Mouse (Mus musculus) hindlimb bud, embryonic 11.5 days (tissue): ENCODE results near the gene Hes2.

Experiments used
- DNase-seq: peaks from one replicate; pipeline ENCODE4 v3.0.0-alpha.2; 2012; ENCODE audit warnings: low read depth, low spot score; ENCODE audit errors: extremely low spot score

Gene Hes2

DNA sequence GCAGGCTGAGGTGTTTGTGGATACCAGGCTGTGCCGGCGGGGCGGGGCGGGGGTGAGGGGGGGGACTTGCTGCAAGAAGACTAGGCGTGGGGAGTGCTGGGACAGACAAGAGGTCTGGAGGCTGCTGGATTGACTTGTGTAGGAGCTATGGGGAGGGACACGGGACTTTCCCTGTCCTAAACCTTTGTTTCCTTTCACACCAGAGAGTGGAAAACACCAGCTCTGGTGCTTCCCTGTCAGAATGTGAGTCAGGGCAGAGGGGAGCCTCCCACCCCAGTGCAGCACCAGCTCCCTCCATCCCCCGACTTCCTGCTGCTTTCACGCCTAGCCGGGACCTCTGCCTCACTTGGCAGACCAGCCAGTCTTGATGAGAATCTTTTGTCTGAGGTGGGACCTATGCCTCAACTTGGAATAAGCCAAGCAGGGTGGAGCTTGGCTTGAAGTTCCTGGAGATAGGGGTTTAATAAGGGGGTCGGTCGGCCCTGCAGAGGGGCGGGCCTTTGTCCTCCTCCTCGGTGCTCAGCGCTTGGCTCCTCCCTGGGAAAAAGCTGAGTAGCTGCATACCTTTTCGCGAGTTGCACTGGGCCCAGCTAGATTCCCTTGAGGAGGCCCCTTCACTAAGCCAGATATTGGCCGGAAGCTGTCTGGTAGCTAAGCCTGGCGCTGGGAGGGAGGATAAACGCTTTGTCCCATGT, 27.0 kb downstream of the Hes2 start:
- no peak for DNase-seq

GRCm38 (mm10) chr4:152186205-152187082, 27.8 kb downstream of the Hes2 start:
- DNase-seq: no peak

DNA sequence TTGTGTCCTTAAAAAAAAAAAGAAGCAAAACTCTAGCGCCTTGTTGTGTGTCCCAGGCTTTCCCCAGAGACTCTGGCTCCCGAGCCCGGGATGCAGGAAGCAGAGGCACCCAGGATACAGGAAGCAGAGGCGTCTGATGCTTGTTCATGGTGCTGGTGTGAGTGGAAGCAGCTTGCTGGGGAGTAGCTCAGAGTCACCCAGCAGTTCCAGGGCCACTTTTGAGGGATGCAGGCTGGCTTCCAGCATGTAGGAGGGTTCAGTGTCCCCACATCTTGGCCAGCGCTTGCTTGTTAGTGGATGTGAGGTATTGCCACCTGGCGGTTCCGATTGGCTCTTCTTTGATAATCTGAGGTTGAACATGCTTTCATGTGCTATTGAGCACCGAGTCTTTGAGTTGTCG, 28.5 kb downstream of the Hes2 start:
- no peak for DNase-seq

DNA sequence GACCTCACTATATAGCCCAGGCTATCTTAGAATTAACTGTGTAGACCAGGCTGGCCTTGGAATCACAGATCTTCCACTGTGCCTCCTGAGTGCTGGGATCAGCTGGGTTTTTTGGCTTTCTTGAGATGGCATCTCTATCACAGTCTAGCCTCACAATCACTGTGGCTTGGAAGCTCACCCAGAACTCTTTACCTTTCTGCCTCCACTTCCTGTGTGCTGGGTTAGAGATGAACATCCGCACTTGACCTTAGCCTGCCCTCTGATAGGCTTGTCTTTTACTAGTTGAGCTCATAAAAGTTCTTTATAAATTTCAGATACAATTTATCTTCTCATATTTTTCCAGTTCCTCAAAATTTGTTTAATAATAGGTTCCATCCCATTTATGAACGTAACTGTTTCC, 30.0 kb downstream of the Hes2 start:
- DNase-seq: no peak

- no peak for DNase-seq
These were observed 30.4 kb downstream of the Hes2 start for GRCm38 (mm10) chr4:152189071-152189470.

DNA sequence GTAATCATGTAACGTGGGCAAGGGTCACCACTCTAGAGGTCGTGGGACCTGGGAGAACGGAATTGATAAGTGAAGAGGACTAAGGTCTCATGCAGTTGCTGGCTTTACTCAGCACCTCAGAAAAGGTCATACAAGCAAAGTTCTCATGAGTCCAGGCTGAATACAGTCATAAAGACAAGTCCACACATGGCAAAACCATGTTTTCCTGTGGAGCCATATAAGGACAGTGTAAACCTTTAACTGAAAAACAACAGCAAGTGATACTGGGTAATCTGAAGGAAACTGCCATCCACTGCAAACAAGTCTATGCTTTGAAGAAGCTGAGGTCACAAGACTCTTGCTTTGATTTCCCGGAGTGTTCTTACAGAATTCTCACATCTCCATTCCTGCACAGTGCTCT, 31.0 kb downstream of the Hes2 start:
- DNase-seq: no peak

GRCm38 (mm10) chr4:152190096-152190653, 31.5 kb downstream of the Hes2 start:
- DNase-seq: no peak

DNA sequence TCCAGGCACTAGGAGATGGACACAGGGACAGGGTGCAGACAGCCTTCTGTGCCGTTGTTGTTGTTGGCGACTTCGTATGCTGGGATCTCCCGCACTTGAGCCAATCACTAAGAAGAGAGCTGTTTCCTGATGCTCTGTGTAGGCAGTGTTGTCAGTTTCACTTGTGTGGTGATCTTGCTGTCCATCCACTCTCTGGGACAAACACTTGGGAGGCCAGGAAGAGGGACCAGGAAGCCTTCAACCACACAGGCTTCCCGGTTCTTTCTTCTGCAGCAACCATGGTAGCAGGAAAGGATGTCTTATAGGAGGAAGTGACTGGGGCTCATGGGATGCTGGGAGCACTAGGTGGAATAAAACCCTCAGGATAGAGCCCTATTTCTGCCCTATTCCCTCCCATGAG, 32.0 kb downstream of the Hes2 start:
- DNase-seq: no peak

GRCm38 (mm10) chr4:152192569-152192968, 33.9 kb downstream of the Hes2 start:
- no peak for DNase-seq

GRCm38 (mm10) chr4:152194476-152195175, 36.0 kb downstream of the Hes2 start:
- no peak for DNase-seq

DNA sequence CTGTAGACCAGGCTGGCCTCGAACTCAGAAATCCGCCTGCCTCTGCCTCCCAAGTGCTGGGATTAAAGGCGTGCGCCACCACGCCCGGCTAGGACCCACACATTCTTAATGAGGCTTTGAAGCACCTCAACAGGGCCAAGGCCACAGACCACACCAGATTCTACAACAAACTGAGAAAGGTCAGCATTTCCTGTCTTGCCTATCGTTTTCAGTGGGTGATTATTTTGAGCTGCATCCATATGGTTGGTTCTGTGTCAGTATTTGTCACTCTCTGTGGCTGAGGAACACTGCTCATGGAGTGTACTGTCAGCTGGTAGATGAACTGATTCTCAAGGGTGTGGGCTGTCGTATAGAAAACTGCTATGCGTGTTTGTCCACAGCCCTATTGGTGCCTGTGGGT, 37.6 kb downstream of the Hes2 start:
- no peak for DNase-seq

GRCm38 (mm10) chr4:152197545-152197944, 38.9 kb downstream of the Hes2 start:
- DNase-seq: no peak

DNA sequence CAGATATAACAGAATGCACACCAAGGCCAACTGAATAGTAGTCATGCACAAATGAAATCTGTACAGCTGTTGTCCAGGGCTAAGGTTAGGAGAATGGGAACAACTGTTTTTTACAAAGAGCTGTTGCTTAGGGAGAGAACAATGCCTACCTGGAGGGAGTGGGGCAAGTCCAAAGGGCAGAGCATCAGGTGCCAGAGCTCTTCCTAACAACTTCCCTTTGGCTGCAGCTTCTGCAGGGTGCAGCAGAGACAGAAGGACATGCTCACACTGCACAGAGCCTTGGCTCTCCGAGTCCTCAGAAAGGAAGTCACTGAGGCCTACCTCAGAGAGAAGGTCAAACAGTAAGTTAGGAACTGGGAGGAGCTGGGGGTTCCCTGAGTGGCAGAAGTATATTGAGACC, 41.0 kb downstream of the Hes2 start:
- no peak for DNase-seq

- DNase-seq: no peak
These were observed 42.8 kb downstream of the Hes2 start for GRCm38 (mm10) chr4:152201492-152201891.

DNA sequence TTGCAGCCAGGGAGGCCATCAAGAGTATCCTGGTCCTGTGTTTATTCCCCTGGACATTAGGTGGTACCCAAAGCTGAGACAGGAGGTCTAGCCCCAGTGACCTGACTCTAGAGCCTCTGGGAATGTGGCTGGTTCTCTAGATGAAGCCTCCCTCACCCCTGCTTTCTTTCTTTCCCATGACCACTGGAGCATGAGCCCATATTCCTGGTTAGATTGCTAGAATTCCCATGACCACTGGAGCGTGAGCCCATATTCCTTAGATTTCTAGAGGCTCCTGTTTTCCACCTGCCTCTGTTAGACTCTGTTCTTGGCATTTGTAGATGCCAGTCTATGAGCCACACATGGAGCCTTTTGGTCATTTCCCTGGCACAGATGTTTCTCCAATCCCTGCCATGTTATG, 43.8 kb downstream of the Hes2 start:
- DNase-seq: no peak

DNA sequence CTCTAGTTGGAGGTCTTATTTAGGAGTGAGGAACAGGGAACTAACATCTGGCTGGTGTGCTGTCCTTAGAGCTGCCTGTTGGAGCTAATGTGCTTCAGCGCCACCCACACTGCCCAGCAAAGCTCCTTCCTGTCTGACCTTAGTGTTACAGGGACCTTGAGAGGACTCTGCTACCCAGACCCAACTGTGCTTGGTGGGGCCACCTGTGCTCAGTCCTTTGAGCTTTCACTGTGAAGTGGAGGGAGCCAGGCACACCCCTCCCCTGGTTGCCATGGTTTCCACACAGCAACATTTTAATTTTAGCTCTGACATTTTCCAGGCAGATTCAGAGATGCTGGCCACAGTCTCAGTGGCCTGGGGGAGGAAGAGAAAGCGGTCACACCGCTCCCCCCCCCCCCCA, 44.2 kb downstream of the Hes2 start:
- DNase-seq: no peak

- no peak for DNase-seq
These were observed 46.0 kb downstream of the Hes2 start for GRCm38 (mm10) chr4:152204663-152205062.

GRCm38 (mm10) chr4:152206199-152206598, 47.5 kb downstream of the Hes2 start:
- no peak for DNase-seq

DNA sequence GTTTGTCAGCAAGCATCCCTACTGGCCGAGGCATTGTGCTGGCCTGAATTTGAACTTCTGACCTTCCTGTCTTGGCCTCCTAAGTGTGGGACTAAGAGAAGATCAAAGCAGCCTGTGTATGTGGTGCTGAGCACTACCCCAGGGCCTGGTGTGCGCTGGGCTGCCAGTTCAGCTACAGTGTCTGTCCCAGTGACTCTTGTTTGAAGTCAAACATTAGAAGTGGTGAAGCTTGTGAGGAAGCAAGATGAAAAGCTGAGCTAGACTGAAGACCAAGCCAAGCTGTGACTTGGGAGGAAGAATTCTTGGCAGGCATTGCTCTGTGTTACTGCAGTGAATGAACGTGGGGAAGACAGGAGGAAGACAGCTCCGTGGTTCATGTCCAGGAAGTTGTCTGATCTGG, 51.0 kb downstream of the Hes2 start:
- DNase-seq: no peak
